In the genomic region with DNA sequence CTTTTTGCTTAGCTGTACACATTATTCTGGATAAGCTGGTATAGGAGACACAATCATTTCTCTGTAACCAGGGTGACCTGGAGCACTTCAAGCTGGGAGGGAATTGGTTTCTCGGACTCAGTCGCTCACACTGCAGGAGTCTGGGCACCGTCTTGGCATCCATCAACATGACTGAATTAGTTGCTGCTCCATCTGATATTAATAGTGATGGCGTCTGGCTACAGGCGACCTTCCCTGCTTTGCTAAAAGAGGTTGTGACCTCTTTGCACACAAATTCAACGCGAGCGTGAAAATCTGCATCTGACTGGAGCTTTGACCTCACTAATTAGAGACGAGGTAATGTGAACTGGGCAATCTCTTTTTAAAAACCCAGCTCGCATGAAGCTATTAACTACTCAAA, we compare ENCODE assay signal across 28 mouse cellular contexts. TPM values are rescaled to one million over a fixed set of nuclear protein-coding genes. Genes with fewer than 3 reads are reported as not detected.
DNase-seq lines count a peak whose midpoint lies in the region; ATAC-seq and TF ChIP-seq lines count a peak whose summit lies in the region.
"Had no signal": no experiment of that assay in that cellular context is flagged by ENCODE, and none has a peak within 500 bp of the region (broad histone marks: within the 10 kb centered on the region; RNA-seq: fewer than 3 reads in every experiment).

No protein-coding gene starts in this region.

- H3K9ac ChIP-seq in hindbrain, postnatal 0 days (replicated peaks; ENCODE audit: low read length), result no peak overlapping the region
- no peak overlapping the region for H3K9ac ChIP-seq in forebrain, embryonic 16.5 days (replicated peaks; ENCODE audit: low read depth, low read length)
- H3K9ac ChIP-seq: embryonic facial prominence, embryonic 12.5 days; heart, embryonic 12.5 days; hindbrain, embryonic 14.5 days; limb, embryonic 15.5 days; liver, embryonic 13.5 days; midbrain, embryonic 13.5 days; stomach, embryonic 15.5 days had no signal

- TF ChIP-seq CTCF in hindbrain, postnatal 0 days (IDR thresholded peaks at IDR 0.05; ENCODE audit: low read depth), result no peak

- H3K27ac ChIP-seq in hindbrain, embryonic 10.5 days, result no peak overlapping the region
- no peak overlapping the region for H3K27ac ChIP-seq in hindbrain, postnatal 0 days
- no peak overlapping the region for H3K27ac ChIP-seq in embryonic facial prominence, embryonic 10.5 days (replicated peaks)
- no peak overlapping the region for H3K27ac ChIP-seq in forebrain, embryonic 16.5 days (ENCODE audit: low read length)
- H3K27ac ChIP-seq: embryonic facial prominence, embryonic 12.5 days; heart, adult 2 months; hindbrain, embryonic 14.5 days; limb, embryonic 10.5 days; limb, embryonic 15.5 days; liver, embryonic 13.5 days; midbrain, embryonic 13.5 days; stomach, embryonic 15.5 days had no signal

- H3K27me3 ChIP-seq in hindbrain, embryonic 10.5 days (ENCODE audit: insufficient read depth, poor library complexity, severe bottlenecking), result peaks cover 10% of the 10 kb centered on the region; the same call in 1 of the 2 replicates
- H3K27me3 ChIP-seq in hindbrain, postnatal 0 days (ENCODE audit: insufficient read depth, low read length), result no peaks in the 10 kb centered on the region
- H3K27me3 ChIP-seq in embryonic facial prominence, embryonic 10.5 days (replicated peaks; ENCODE audit: low read depth, poor library complexity, severe bottlenecking), result 0 out of 2 replicates have a peak, but pooled peaks cover 3% of the 10 kb centered on the region
- H3K27me3 ChIP-seq in forebrain, embryonic 16.5 days (replicated peaks; ENCODE audit: control insufficient read depth, insufficient read depth, low read length), result no peaks in the 10 kb centered on the region
- H3K27me3 ChIP-seq: embryonic facial prominence, embryonic 12.5 days; heart, embryonic 12.5 days; limb, embryonic 15.5 days; liver, embryonic 13.5 days; midbrain, embryonic 13.5 days; stomach, embryonic 15.5 days had no signal

- WGBS in hindbrain, embryonic 10.5 days, result 30% methylated on average over 10 of the region's 10 CpGs
- WGBS in hindbrain, postnatal 0 days, result 18% methylated on average over 10 of the region's 10 CpGs
- WGBS in embryonic facial prominence, embryonic 10.5 days, result 19% methylated on average over 10 of the region's 10 CpGs
- 8% methylated on average over 10 of the region's 10 CpGs for WGBS in forebrain, embryonic 16.5 days

- ATAC-seq in hindbrain, postnatal 0 days, result no peak
- peak; percentile 36; the same call in 1 of the 2 replicates for ATAC-seq in forebrain, embryonic 16.5 days
- ATAC-seq: inflammation-experienced regulatory T-cells, adult 6 months; lung, postnatal 0 days; midbrain, embryonic 13.5 days had no signal

- no peaks in the 10 kb centered on the region for H3K36me3 ChIP-seq in hindbrain, embryonic 10.5 days
- no peaks in the 10 kb centered on the region for H3K36me3 ChIP-seq in hindbrain, postnatal 0 days (ENCODE audit: insufficient read depth, low read length)
- no peaks in the 10 kb centered on the region for H3K36me3 ChIP-seq in embryonic facial prominence, embryonic 10.5 days (replicated peaks)
- H3K36me3 ChIP-seq in forebrain, embryonic 16.5 days (ENCODE audit: control insufficient read depth, insufficient read depth), result no peaks in the 10 kb centered on the region
- H3K36me3 ChIP-seq: embryonic facial prominence, embryonic 12.5 days; heart, embryonic 12.5 days; limb, embryonic 10.5 days; limb, embryonic 15.5 days; liver, embryonic 13.5 days; midbrain, embryonic 13.5 days; stomach, embryonic 15.5 days had no signal

- H3K4me3 ChIP-seq in hindbrain, embryonic 10.5 days, result no peak overlapping the region
- no peak overlapping the region for H3K4me3 ChIP-seq in hindbrain, postnatal 0 days (ENCODE audit: low read length)
- H3K4me3 ChIP-seq in embryonic facial prominence, embryonic 10.5 days, result no peak overlapping the region
- H3K4me3 ChIP-seq in forebrain, embryonic 16.5 days (replicated peaks; ENCODE audit: low read length), result no peak overlapping the region
- H3K4me3 ChIP-seq: embryonic facial prominence, embryonic 12.5 days; heart, adult 2 months; heart, embryonic 12.5 days; limb, embryonic 10.5 days; limb, embryonic 15.5 days; liver, embryonic 13.5 days; megakaryocyte, embryonic 14.5 days; midbrain, embryonic 13.5 days; stomach, embryonic 15.5 days had no signal

- peaks cover 21% of the 10 kb centered on the region for H3K4me1 ChIP-seq in hindbrain, embryonic 10.5 days (replicated peaks)
- 0 out of 2 replicates have a peak, but pooled peaks cover 7% of the 10 kb centered on the region for H3K4me1 ChIP-seq in hindbrain, postnatal 0 days (ENCODE audit: insufficient read depth, low read length)
- H3K4me1 ChIP-seq in embryonic facial prominence, embryonic 10.5 days, result peaks cover 30% of the 10 kb centered on the region
- peaks cover 10% of the 10 kb centered on the region for H3K4me1 ChIP-seq in forebrain, embryonic 16.5 days (replicated peaks; ENCODE audit: control insufficient read depth, insufficient read depth, low read length)
- H3K4me1 ChIP-seq: limb, embryonic 15.5 days; liver, embryonic 13.5 days; stomach, embryonic 15.5 days had no signal

- DNase-seq in hindbrain, embryonic 10.5 days (ENCODE audit: low spot score), result peak; percentile 15
- no peak for DNase-seq in hindbrain, postnatal 0 days (ENCODE audit: low spot score)
- peak; percentile 34 for DNase-seq in embryonic facial prominence, embryonic 10.5 days (ENCODE audit: low spot score)
- no peak for DNase-seq in natural killer cell, adult 2 months (ENCODE audit: low spot score in 2 of 2)
- DNase-seq in layer of hippocampus, adult 9-11 months, result no peak
- DNase-seq: adrenal gland, postnatal 25 days; B cell, adult 2 months; cerebellum, adult 18-20 months; heart, adult 2 months; heart, postnatal 4 days; kidney, adult 11 months; kidney, postnatal 4 days; layer of hippocampus, postnatal 36 days; liver, embryonic 13.5 days; lung, adult 18-20 months; lung, postnatal 4 days; right cerebral cortex, postnatal 25 days had no signal

- H3K9me3 ChIP-seq in hindbrain, embryonic 10.5 days, result no peaks in the 10 kb centered on the region
- H3K9me3 ChIP-seq in hindbrain, postnatal 0 days (ENCODE audit: low read length), result no peaks in the 10 kb centered on the region
- no peaks in the 10 kb centered on the region for H3K9me3 ChIP-seq in embryonic facial prominence, embryonic 10.5 days
- no peaks in the 10 kb centered on the region for H3K9me3 ChIP-seq in forebrain, embryonic 16.5 days (ENCODE audit: control insufficient read depth, low read length)
- H3K9me3 ChIP-seq: embryonic facial prominence, embryonic 12.5 days; heart, embryonic 12.5 days; limb, embryonic 10.5 days; limb, embryonic 15.5 days; liver, embryonic 13.5 days; megakaryocyte, embryonic 14.5 days; midbrain, embryonic 13.5 days; stomach, embryonic 15.5 days had no signal

- H3K4me2 ChIP-seq in hindbrain, postnatal 0 days (ENCODE audit: low read depth, low read length), result no peak overlapping the region
- no peak overlapping the region for H3K4me2 ChIP-seq in forebrain, embryonic 16.5 days (ENCODE audit: low read length)
- H3K4me2 ChIP-seq: embryonic facial prominence, embryonic 12.5 days; heart, embryonic 12.5 days; hindbrain, embryonic 14.5 days; limb, embryonic 15.5 days; liver, embryonic 13.5 days; midbrain, embryonic 13.5 days; stomach, embryonic 15.5 days had no signal

RNA-seq across cellular contexts. Expression of a gene that starts 46.2 kb away (rescaled TPM):
- 9.5 and 14.1 TPM in 2 replicates for polyA plus RNA-seq in hindbrain, embryonic 10.5 days (2016; fragmentation: Nextera tagmentation; extraction: Ambion mirVana)
- 107 and 126 TPM in 2 replicates for total RNA-seq in hindbrain, postnatal 0 days (2014; rRNA removed)
- 28.5 and 33.8 TPM in 2 replicates for polyA plus RNA-seq in hindbrain, postnatal 0 days (2015; fragmentation: Nextera tagmentation; extraction: Ambion mirVana)
- 8.2 and 8.4 TPM in 2 replicates for polyA plus RNA-seq in embryonic facial prominence, embryonic 10.5 days (2016; fragmentation: Nextera tagmentation; extraction: Ambion mirVana)
- 65.8 and 92.5 TPM in 2 replicates for polyA plus RNA-seq in forebrain, embryonic 16.5 days (2015; fragmentation: Nextera tagmentation; extraction: Ambion mirVana)

Comparison
In these comparisons a context has a peak if more than half of its experiments do, and no peak if none do; other contexts are left out.
1. DNase-seq: peak in hindbrain, embryonic 10.5 days (single experiment) and embryonic facial prominence, embryonic 10.5 days (single experiment); none in hindbrain, postnatal 0 days (single experiment), natural killer cell, adult 2 months (0 of 2) and layer of hippocampus, adult 9-11 months (single experiment).